Mouse (Mus musculus) hindbrain, embryonic 12.5 days (tissue): ENCODE data around the gene Rnf135. TPM values are rescaled to one million over a fixed set of nuclear protein-coding genes. Genes with fewer than 3 reads are reported as not detected.

ENCODE experiments used
- ATAC-seq: fragments of 200-750 bp; cut with Nextera tagmentation; 2 replicates; pipeline ENCODE4 v1.8.0; 2017; ENCODE audit warnings: moderate TSS enrichment; ENCODE audit not compliant: low FRiP score
- H3K27ac ChIP-seq: fragments of 300-500 bp; sonication (generic); 2 replicates; pipeline ENCODE4 v1.5.1; 2016; ENCODE audit warnings: mild to moderate bottlenecking
- H3K27me3 ChIP-seq: fragments of 300-500 bp; sonication (generic); 2 replicates; pipeline ENCODE4 v1.6.1; 2016; ENCODE audit warnings: mild to moderate bottlenecking
- H3K36me3 ChIP-seq: fragments of 300-500 bp; sonication (generic); 2 replicates; pipeline ENCODE4 v1.6.1; 2016; ENCODE audit warnings: mild to moderate bottlenecking
- H3K4me1 ChIP-seq: fragments of 300-500 bp; sonication (generic); 2 replicates; pipeline ENCODE4 v1.6.1; 2016
- H3K4me2 ChIP-seq: fragments of 300-500 bp; sonication (generic); replicated peaks from 2 replicates; pipeline ENCODE4 v1.6.1; 2016; ENCODE audit warnings: mild to moderate bottlenecking
- H3K4me3 ChIP-seq: fragments of 300-500 bp; sonication (generic); 2 replicates; pipeline ENCODE4 v1.5.1; 2016; ENCODE audit warnings: mild to moderate bottlenecking
- H3K9ac ChIP-seq: fragments of 300-500 bp; sonication (generic); 2 replicates; pipeline ENCODE4 v1.6.1; 2016; ENCODE audit warnings: mild to moderate bottlenecking, moderate library complexity
- H3K9me3 ChIP-seq: fragments of 300-500 bp; sonication (generic); replicated peaks from 2 replicates; pipeline ENCODE4 v1.6.1; 2016; ENCODE audit warnings: mild to moderate bottlenecking
- WGBS: fragments of 180-500 bp; shearing (Covaris S2); methylation state at CpG from one replicate; pipeline ENCODE4 v1.1.7; 2016; 5-methylcytosine and 5-hydroxymethylcytosine counted together
- polyA plus RNA-seq: library from polyadenylated mRNA; unstranded; fragments of >200 nt; fragmentation: Nextera tagmentation; extraction: Ambion mirVana; gene quantifications from 2 replicates; pipeline ENCODE4 v1.2.1, GENCODE M21; 2016

Gene Rnf135
- polyA plus RNA-seq, 1 experiment from 2014 or later = 5.6 TPM

DNA sequence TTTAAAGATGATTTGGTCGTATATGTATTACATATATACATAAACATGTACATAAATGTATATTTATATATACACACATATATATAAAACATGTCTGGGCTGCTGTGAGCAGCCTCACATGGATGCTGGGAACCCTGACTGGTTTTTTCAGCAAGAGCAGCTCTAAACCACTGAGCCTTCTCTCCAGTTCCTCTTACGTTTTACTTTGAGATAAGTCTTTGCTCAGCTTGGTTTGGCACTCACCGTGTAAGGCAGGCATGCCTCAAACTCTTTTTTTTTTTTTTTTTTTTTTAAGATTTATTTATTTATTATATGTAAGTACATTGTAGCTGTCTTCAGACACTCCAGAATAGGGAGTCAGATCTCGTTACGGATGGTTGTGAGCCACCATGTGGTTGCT is 33.1 kb upstream of the Rnf135 start:
- WGBS = 76% methylated on average over 5 of the region's 5 CpGs
- Histone ChIP-seq H3K4me2 (no peak overlapping the region), H3K9ac (no peak overlapping the region), H3K27me3 (peaks cover 40% of the 10 kb centered on the region), H3K4me1 (peaks cover 7% of the 10 kb centered on the region; the same call in 1 of the 2 replicates), H3K27ac (no peak overlapping the region), H3K4me3 (no peak overlapping the region), H3K9me3 (no peaks in the 10 kb centered on the region), H3K36me3 (no peaks in the 10 kb centered on the region)
- ATAC-seq = no peak

DNA sequence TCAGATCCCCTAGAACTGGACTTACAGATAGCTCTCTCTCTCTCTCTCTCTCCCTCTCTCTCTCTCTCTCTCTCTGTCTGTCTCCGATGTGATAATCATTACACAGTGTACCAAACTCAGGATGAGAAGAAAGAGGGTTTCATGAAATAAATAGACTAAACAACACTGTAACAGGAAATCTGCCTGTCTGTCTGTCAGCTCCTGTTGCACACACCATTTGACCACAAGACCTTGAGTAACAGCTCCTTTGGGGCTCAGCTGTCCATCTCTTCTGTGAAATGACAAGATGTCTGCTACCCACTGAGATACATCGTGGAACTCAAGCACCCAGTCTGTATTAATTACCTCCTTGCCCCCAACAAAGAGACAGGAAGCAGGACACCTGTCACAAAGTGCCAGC is 32.1 kb upstream of the Rnf135 start:
- H3K27ac ChIP-seq = no peak overlapping the region
- WGBS = 72% methylated on average over 2 of the region's 2 CpGs
- no peak overlapping the region for H3K4me3 ChIP-seq
- H3K9ac ChIP-seq = no peak overlapping the region
- H3K36me3 ChIP-seq = no peaks in the 10 kb centered on the region
- no peak for ATAC-seq
- H3K4me1 ChIP-seq = peaks cover 7% of the 10 kb centered on the region; the same call in 1 of the 2 replicates
- no peak overlapping the region for H3K4me2 ChIP-seq
- H3K9me3 ChIP-seq = no peaks in the 10 kb centered on the region
- peaks cover 50% of the 10 kb centered on the region for H3K27me3 ChIP-seq

GRCm38 (mm10) chr11:80152376-80152775 is 31.3 kb upstream of the Rnf135 start:
- Histone ChIP-seq H3K27ac (no peak overlapping the region), H3K4me3 (no peak overlapping the region), H3K27me3 (peaks cover 51% of the 10 kb centered on the region), H3K9ac (no peak overlapping the region), H3K36me3 (no peaks in the 10 kb centered on the region), H3K9me3 (no peaks in the 10 kb centered on the region), H3K4me1 (peaks cover 7% of the 10 kb centered on the region; the same call in 1 of the 2 replicates), H3K4me2 (no peak overlapping the region)
- no peak for ATAC-seq
- WGBS = 76% methylated on average over 8 of the region's 8 CpGs

- no peaks in the 10 kb centered on the region for H3K9me3 ChIP-seq
- H3K4me3 ChIP-seq = peak within 1 kb of the TSS; percentile 49
- peaks cover 51% of the 10 kb centered on the region for H3K27me3 ChIP-seq
- H3K27ac ChIP-seq = no peak within 1 kb of the TSS
- 3% methylated on average over 47 of the region's 47 CpGs for WGBS
- H3K36me3 ChIP-seq = no peaks in the 10 kb centered on the region
- peak within 1 kb of the TSS; percentile 74 for H3K4me2 ChIP-seq
- ATAC-seq = peak; percentile 61
- peak within 1 kb of the TSS; percentile 62 for H3K9ac ChIP-seq
- H3K4me1 ChIP-seq = peaks cover 7% of the 10 kb centered on the region; the same call in 1 of the 2 replicates
Observed at GRCm38 (mm10) chr11:80153857-80154495, 29.7 kb upstream of the Rnf135 start, which contains the start of gene Adap2. Adap2 (plus strand) TSS chr11:80154105.

DNA sequence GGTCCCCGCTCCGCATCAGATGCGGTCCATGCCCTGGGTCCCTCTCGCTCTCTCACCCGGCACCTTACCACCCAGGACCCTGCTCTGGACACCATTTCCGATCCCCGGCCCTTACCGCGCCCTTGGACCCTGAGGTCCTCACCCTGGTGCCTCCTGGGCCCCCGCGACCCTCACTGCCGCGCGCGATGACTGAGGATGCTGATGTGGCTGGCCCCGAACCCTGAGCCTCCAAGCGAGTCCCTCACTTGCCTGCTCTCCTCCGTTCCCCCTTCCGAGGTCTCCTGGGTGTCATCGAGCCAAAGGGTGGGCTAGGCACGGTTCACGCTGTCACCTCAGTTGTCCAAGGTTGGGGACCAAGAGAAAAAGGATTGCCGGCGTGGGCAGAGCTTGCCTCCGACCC is 29.1 kb upstream of the Rnf135 start:
- peak overlapping the region; percentile 62; the same call in 1 of the 2 replicates for H3K9ac ChIP-seq
- no peaks in the 10 kb centered on the region for H3K9me3 ChIP-seq
- no peak for ATAC-seq
- no peaks in the 10 kb centered on the region for H3K36me3 ChIP-seq
- peaks cover 7% of the 10 kb centered on the region; the same call in 1 of the 2 replicates for H3K4me1 ChIP-seq
- WGBS = 27% methylated on average over 25 of the region's 25 CpGs
- peak overlapping the region; percentile 49 for H3K4me3 ChIP-seq
- no peak overlapping the region for H3K27ac ChIP-seq
- H3K27me3 ChIP-seq = peaks cover 51% of the 10 kb centered on the region
- H3K4me2 ChIP-seq = peak overlapping the region; percentile 74

GRCm38 (mm10) chr11:80155541-80155940 is 28.1 kb upstream of the Rnf135 start:
- peaks cover 51% of the 10 kb centered on the region for H3K27me3 ChIP-seq

GRCm38 (mm10) chr11:80155961-80156360 is 27.7 kb upstream of the Rnf135 start:
- Histone ChIP-seq H3K27me3 (peaks cover 50% of the 10 kb centered on the region), H3K4me3 (no peak overlapping the region), H3K36me3 (no peaks in the 10 kb centered on the region), H3K27ac (no peak overlapping the region), H3K4me2 (no peak overlapping the region), H3K9me3 (no peaks in the 10 kb centered on the region), H3K9ac (no peak overlapping the region), H3K4me1 (peaks cover 7% of the 10 kb centered on the region; the same call in 1 of the 2 replicates)
- ATAC-seq = no peak
- WGBS = 81% methylated on average over 4 of the region's 4 CpGs

More at GRCm38 (mm10) chr11:80155541-80155940, 28.1 kb upstream of the Rnf135 start:
- H3K4me2 ChIP-seq = no peak overlapping the region
- H3K27ac ChIP-seq = no peak overlapping the region
- H3K36me3 ChIP-seq = no peaks in the 10 kb centered on the region
- peaks cover 7% of the 10 kb centered on the region; the same call in 1 of the 2 replicates for H3K4me1 ChIP-seq
- no peak overlapping the region for H3K9ac ChIP-seq
- WGBS = 90% methylated on average over 8 of the region's 8 CpGs
- no peak for ATAC-seq
- no peaks in the 10 kb centered on the region for H3K9me3 ChIP-seq
- H3K4me3 ChIP-seq = no peak overlapping the region

DNA sequence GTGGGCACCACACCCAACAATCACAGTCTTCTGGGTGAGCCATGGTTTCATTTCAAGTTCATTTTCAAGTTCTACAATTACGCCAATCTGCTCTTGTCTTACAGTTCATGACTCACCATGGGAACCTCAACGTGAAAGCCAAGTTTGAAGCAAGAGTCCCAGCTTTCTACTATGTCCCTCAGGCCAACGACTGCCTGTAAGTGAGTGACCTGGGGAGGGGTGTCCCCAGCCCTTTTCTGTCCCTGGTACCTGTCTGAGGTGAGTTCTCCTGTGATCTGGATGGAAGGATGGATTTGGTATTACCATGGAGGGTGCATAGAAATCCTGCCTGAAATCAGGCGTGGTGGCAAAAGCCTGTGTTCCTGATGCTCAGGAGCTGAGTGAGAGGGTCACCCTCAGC is 26.8 kb upstream of the Rnf135 start:
- no peak overlapping the region for H3K9ac ChIP-seq
- no peak overlapping the region for H3K27ac ChIP-seq
- H3K36me3 ChIP-seq = no peaks in the 10 kb centered on the region
- ATAC-seq = no peak
- H3K27me3 ChIP-seq = peaks cover 44% of the 10 kb centered on the region
- no peak overlapping the region for H3K4me3 ChIP-seq
- H3K9me3 ChIP-seq = no peaks in the 10 kb centered on the region
- H3K4me2 ChIP-seq = no peak overlapping the region
- peaks cover 7% of the 10 kb centered on the region; the same call in 1 of the 2 replicates for H3K4me1 ChIP-seq
- 84% methylated on average over 4 of the region's 4 CpGs for WGBS

GRCm38 (mm10) chr11:80159018-80159417 is 24.6 kb upstream of the Rnf135 start:
- no peak for ATAC-seq
- Histone ChIP-seq H3K27me3 (peaks cover 27% of the 10 kb centered on the region), H3K36me3 (no peaks in the 10 kb centered on the region), H3K9me3 (no peaks in the 10 kb centered on the region), H3K4me1 (peaks cover 4% of the 10 kb centered on the region; the same call in 1 of the 2 replicates), H3K9ac (no peak overlapping the region), H3K4me3 (no peak overlapping the region), H3K27ac (no peak overlapping the region), H3K4me2 (no peak overlapping the region)
- 85% methylated on average over 7 of the region's 7 CpGs for WGBS

- Histone ChIP-seq H3K9ac (no peak overlapping the region), H3K27ac (no peak overlapping the region), H3K4me3 (no peak overlapping the region), H3K9me3 (no peaks in the 10 kb centered on the region), H3K27me3 (peaks cover 6% of the 10 kb centered on the region), H3K4me2 (no peak overlapping the region), H3K4me1 (no peaks in the 10 kb centered on the region), H3K36me3 (no peaks in the 10 kb centered on the region)
- no peak for ATAC-seq
- 78% methylated on average over 4 of the region's 4 CpGs for WGBS
Observed at GRCm38 (mm10) chr11:80161041-80161440, 22.6 kb upstream of the Rnf135 start.

DNA sequence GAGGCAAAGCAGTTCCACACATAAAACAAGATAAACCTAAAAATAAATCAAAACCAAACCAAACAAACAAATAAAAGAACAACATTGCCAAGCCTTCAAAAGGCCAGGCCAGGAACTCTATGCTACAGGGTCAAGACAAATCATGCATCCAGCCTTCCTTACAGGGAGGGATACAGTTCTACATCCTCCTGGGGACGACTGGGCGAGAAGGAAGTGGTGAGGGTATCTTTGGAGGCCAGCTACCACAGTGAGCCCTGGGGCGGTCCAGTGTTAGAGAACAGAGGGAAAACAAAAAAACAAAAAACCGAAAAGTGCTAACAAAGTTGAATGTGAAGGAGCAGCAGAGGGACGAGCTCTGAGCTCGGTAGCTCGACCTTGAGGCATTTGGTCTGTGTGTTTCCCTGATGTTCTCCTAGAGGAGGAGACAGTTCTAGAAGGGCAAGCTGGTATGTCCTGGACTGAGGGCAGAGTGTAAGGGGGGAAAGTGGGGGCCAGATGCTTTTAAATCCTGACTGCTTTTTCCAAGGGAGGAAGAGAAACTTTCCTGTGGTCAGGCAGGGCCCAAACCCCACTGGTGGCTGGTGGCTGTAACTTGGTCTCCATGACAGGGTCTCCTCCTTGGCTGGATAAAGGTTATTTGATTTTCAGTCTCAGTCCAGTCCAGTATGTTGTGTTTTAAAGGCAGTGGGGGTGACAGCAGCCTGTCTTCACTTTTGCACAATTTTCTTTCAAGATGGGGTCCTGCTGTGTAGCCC is 20.1 kb upstream of the Rnf135 start:
- WGBS = 76% methylated on average over 7 of the region's 7 CpGs
- H3K4me2 ChIP-seq = no peak overlapping the region
- no peak overlapping the region for H3K27ac ChIP-seq
- no peak for ATAC-seq
- H3K36me3 ChIP-seq = no peaks in the 10 kb centered on the region
- no peaks in the 10 kb centered on the region for H3K4me1 ChIP-seq
- no peaks in the 10 kb centered on the region for H3K27me3 ChIP-seq
- no peak overlapping the region for H3K9ac ChIP-seq
- no peaks in the 10 kb centered on the region for H3K9me3 ChIP-seq
- no peak overlapping the region for H3K4me3 ChIP-seq

DNA sequence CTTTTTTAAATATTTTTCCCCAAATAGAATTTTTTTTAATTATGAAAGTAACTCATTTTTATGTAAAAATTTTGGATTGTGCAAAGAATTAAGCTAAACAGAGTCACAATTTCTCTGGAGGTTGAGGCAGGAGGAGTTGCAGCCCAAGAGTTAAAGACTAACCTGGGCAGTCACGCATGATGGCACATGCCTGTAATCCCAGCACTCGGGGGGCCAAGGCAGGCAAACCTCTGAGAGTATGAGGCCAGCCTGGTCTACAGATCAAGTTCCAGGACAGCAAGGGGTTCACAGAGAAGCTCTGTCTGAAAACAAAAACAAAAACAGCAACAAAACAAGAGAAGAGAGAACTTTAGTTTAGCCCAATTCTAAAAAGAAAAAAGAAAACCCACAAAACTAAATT is 19.4 kb upstream of the Rnf135 start:
- no peaks in the 10 kb centered on the region for H3K4me1 ChIP-seq
- no peaks in the 10 kb centered on the region for H3K27me3 ChIP-seq
- no peak overlapping the region for H3K9ac ChIP-seq
- no peak overlapping the region for H3K4me3 ChIP-seq
- 55% methylated on average over 2 of the region's 2 CpGs for WGBS
- no peak for ATAC-seq
- H3K4me2 ChIP-seq = no peak overlapping the region
- no peaks in the 10 kb centered on the region for H3K9me3 ChIP-seq
- H3K36me3 ChIP-seq = no peaks in the 10 kb centered on the region
- H3K27ac ChIP-seq = no peak overlapping the region
